Mouse (Mus musculus) frontal cortex, postnatal 14 days (tissue): ENCODE data around the gene Nat10.

Experiments
- DNase-seq, 2 experiments: peaks; one replicate each; pipeline ENCODE4 v3.0.0; 2022; ENCODE audit warnings: low spot score in 2 of 2

The Nat10 gene

GRCm38 (mm10) chr2:103745481-103745880 is 15.6 kb downstream of the Nat10 start:
- no peak for DNase-seq

- DNase-seq: peak in 1 of 2 experiments; percentile 56
Observed at GRCm38 (mm10) chr2:103743988-103744387, 17.1 kb downstream of the Nat10 start.

- no peak for DNase-seq
Observed at GRCm38 (mm10) chr2:103743536-103743935, 17.5 kb downstream of the Nat10 start.

- DNase-seq: no peak
Observed at GRCm38 (mm10) chr2:103742821-103743220, 18.2 kb downstream of the Nat10 start.

- DNase-seq: no peak
Observed at GRCm38 (mm10) chr2:103731423-103731822, 29.6 kb downstream of the Nat10 start.

GRCm38 (mm10) chr2:103730999-103731398 is 30.1 kb downstream of the Nat10 start:
- DNase-seq: peak; percentile 53 to 62

GRCm38 (mm10) chr2:103728027-103728540 is 33.0 kb downstream of the Nat10 start:
- DNase-seq: no peak

GRCm38 (mm10) chr2:103724521-103724920 is 36.5 kb downstream of the Nat10 start:
- no peak for DNase-seq

GRCm38 (mm10) chr2:103719292-103719646 is 41.8 kb downstream of the Nat10 start:
- no peak for DNase-seq

GRCm38 (mm10) chr2:103718594-103719291 is 42.3 kb downstream of the Nat10 start:
- DNase-seq: peak; percentile 49 to 54

GRCm38 (mm10) chr2:103714412-103714811 is 46.7 kb downstream of the Nat10 start:
- DNase-seq: no peak

- no peak for DNase-seq
Observed at GRCm38 (mm10) chr2:103713831-103714230, 47.2 kb downstream of the Nat10 start.

- no peak for DNase-seq
Observed at GRCm38 (mm10) chr2:103710849-103711248, 50.2 kb downstream of the Nat10 start.

GRCm38 (mm10) chr2:103707056-103707776 is 53.9 kb downstream of the Nat10 start:
- DNase-seq: no peak

- peak; percentile 37 to 65 for DNase-seq
Observed at GRCm38 (mm10) chr2:103706226-103706625, 54.8 kb downstream of the Nat10 start.

- no peak for DNase-seq
Observed at GRCm38 (mm10) chr2:103705826-103706225, 55.2 kb downstream of the Nat10 start.

GRCm38 (mm10) chr2:103703865-103704264 is 57.2 kb downstream of the Nat10 start:
- no peak for DNase-seq

- no peak for DNase-seq
Observed at GRCm38 (mm10) chr2:103703336-103703735, 57.7 kb downstream of the Nat10 start.

- DNase-seq: no peak
Observed at GRCm38 (mm10) chr2:103700514-103700913, 60.6 kb downstream of the Nat10 start.

- no peak for DNase-seq
Observed at GRCm38 (mm10) chr2:103696177-103696576, 64.9 kb downstream of the Nat10 start.

GRCm38 (mm10) chr2:103694777-103695563 is 66.1 kb downstream of the Nat10 start:
- no peak for DNase-seq

GRCm38 (mm10) chr2:103692810-103693209 is 68.3 kb downstream of the Nat10 start:
- DNase-seq: no peak
